Mouse (Mus musculus) brain, embryonic 18.5 days (tissue): ENCODE measurements around the gene Rasl11a.
"Not testable (repeated sequence)": the region's sequence is repeated elsewhere in the genome, so short reads cannot be mapped to it uniquely, and the experiment has no call there.

Experiments
- DNase-seq: peaks from one replicate; pipeline ENCODE4 v3.0.0-alpha.2; 2012; ENCODE audit warnings: low read depth, low spot score

Rasl11a gene

GRCm38 (mm10) chr5:146841996-146842395, 2.9 kb upstream of the Rasl11a start:
- DNase-seq = no peak

GRCm38 (mm10) chr5:146844301-146844941, 450 bp upstream of the Rasl11a start:
- DNase-seq = no peak

- no peak for DNase-seq
These were observed 1.6 kb downstream of the Rasl11a start for GRCm38 (mm10) chr5:146846489-146846888.

GRCm38 (mm10) chr5:146848936-146849582, 4.2 kb downstream of the Rasl11a start:
- no peak for DNase-seq

GRCm38 (mm10) chr5:146856106-146856505, 11.2 kb downstream of the Rasl11a start:
- no peak for DNase-seq

- no peak for DNase-seq
These were observed 12.7 kb downstream of the Rasl11a start for GRCm38 (mm10) chr5:146857620-146858019.

GRCm38 (mm10) chr5:146858772-146859171, 13.9 kb downstream of the Rasl11a start:
- DNase-seq = no peak

- no peak for DNase-seq
These were observed 14.4 kb downstream of the Rasl11a start for GRCm38 (mm10) chr5:146859246-146859645.

GRCm38 (mm10) chr5:146860222-146860998, 15.5 kb downstream of the Rasl11a start:
- no peak for DNase-seq

GRCm38 (mm10) chr5:146861588-146861987, 16.7 kb downstream of the Rasl11a start:
- no peak for DNase-seq

- DNase-seq = no peak
These were observed 20.6 kb downstream of the Rasl11a start for GRCm38 (mm10) chr5:146865511-146865910.

- no peak for DNase-seq
These were observed 21.4 kb downstream of the Rasl11a start for GRCm38 (mm10) chr5:146866277-146866676.

GRCm38 (mm10) chr5:146867246-146867945, 22.5 kb downstream of the Rasl11a start:
- DNase-seq = peak; percentile 36

- no peak for DNase-seq
These were observed 23.1 kb downstream of the Rasl11a start for GRCm38 (mm10) chr5:146867946-146868314.

GRCm38 (mm10) chr5:146872981-146873631, 28.2 kb downstream of the Rasl11a start:
- no peak for DNase-seq

GRCm38 (mm10) chr5:146876024-146876423, 31.2 kb downstream of the Rasl11a start:
- no peak for DNase-seq

GRCm38 (mm10) chr5:146877882-146878281, 33.0 kb downstream of the Rasl11a start:
- DNase-seq = not testable (repeated sequence)

GRCm38 (mm10) chr5:146882261-146882660, 37.4 kb downstream of the Rasl11a start:
- no peak for DNase-seq

- no peak for DNase-seq
These were observed 38.2 kb downstream of the Rasl11a start for GRCm38 (mm10) chr5:146883053-146883452.

- no peak for DNase-seq
These were observed 38.8 kb downstream of the Rasl11a start for GRCm38 (mm10) chr5:146883486-146884272.

GRCm38 (mm10) chr5:146891127-146891526, 46.3 kb downstream of the Rasl11a start:
- no peak for DNase-seq
